Mouse (Mus musculus) lung, postnatal 0 days (tissue): ENCODE measurements around the gene Gm17662.

Experiments
- CTCF ChIP-seq: IDR thresholded peaks from 2 replicates; pipeline ENCODE4 v1.5.1; 2016; ENCODE audit warnings: antibody characterized with exemption, mild to moderate bottlenecking
- EP300 ChIP-seq: IDR thresholded peaks from 2 replicates; pipeline ENCODE4 v1.6.1; 2016; ENCODE audit warnings: antibody characterized with exemption, mild to moderate bottlenecking, control low read depth

DNA sequence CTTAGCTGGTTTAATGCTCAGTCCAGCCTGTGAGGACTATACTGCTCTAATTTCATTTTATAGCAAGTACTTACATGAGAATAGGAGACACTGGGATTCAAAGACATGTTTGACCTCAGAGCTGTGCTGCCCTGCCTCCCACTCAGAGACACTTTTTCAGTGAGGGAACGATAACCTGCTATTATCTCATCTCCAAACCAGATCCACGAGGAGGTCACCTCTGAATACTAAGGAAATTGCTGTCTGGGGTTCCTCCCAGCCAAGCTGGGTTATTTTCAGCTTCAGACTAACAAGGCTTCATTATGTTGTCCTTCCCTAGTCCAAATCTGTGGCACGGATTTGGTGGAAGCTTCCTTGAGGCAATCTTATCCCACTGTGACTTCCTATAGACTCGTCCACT lies 37.2 kb upstream of the Gm17662 start:
- TF ChIP-seq CTCF (no peak), EP300 (no peak)
